Mouse (Mus musculus) hindbrain, embryonic 14.5 days (tissue): Measurements from ENCODE around the gene Ifi27. TPM values are rescaled to one million over a fixed set of nuclear protein-coding genes. Genes with fewer than 3 reads are reported as not detected.
"Not testable (repeated sequence)": the region's sequence is repeated elsewhere in the genome, so short reads cannot be mapped to it uniquely, and the experiment has no call there.

Experiments
- ATAC-seq: fragments of 200-750 bp; cut with Nextera tagmentation; 2 replicates; pipeline ENCODE4 v1.8.0; 2017; ENCODE audit warnings: moderate number of reproducible peaks, mild to moderate bottlenecking, moderate TSS enrichment, moderate library complexity; ENCODE audit not compliant: low FRiP score
- DNase-seq: peaks from one replicate; pipeline ENCODE4 v3.0.0-alpha.2; 2015; ENCODE audit warnings: low spot score
- H3K27ac ChIP-seq: fragments of 300-500 bp; sonication (generic); 2 replicates; pipeline ENCODE4 v1.5.1; 2014; ENCODE audit warnings: mild to moderate bottlenecking, moderate library complexity
- H3K27me3 ChIP-seq: fragments of 300-500 bp; sonication (generic); 2 replicates; pipeline ENCODE4 v1.6.1; 2014; ENCODE audit warnings: mild to moderate bottlenecking, low read length, mixed read lengths; ENCODE audit not compliant: control insufficient read depth, insufficient read depth
- H3K36me3 ChIP-seq: fragments of 300-500 bp; sonication (generic); replicated peaks from 2 replicates; pipeline ENCODE4 v1.6.1; 2014; ENCODE audit not compliant: control insufficient read depth, insufficient read depth
- H3K4me1 ChIP-seq: fragments of 300-500 bp; sonication (generic); replicated peaks from 2 replicates; pipeline ENCODE4 v1.6.1; 2014; ENCODE audit warnings: antibody characterized with exemption, low read length, mixed read lengths; ENCODE audit not compliant: control insufficient read depth, insufficient read depth
- H3K4me2 ChIP-seq: fragments of 300-500 bp; sonication (generic); replicated peaks from 2 replicates; pipeline ENCODE4 v1.6.1; 2014; ENCODE audit warnings: mild to moderate bottlenecking, moderate library complexity
- H3K4me3 ChIP-seq: fragments of 300-500 bp; sonication (generic); replicated peaks from 2 replicates; pipeline ENCODE4 v1.5.1; 2014; ENCODE audit warnings: mild to moderate bottlenecking, low read length
- H3K9ac ChIP-seq: fragments of 300-500 bp; sonication (generic); 2 replicates; pipeline ENCODE4 v1.6.1; 2014
- H3K9me3 ChIP-seq: fragments of 300-500 bp; sonication (generic); 2 replicates; pipeline ENCODE4 v1.6.1; 2016; ENCODE audit warnings: low read length; ENCODE audit not compliant: control insufficient read depth
- WGBS: fragments of 180-500 bp; shearing (Covaris S2); extraction: QIAGEN DNeasy Blood & Tissue Kit; methylation state at CpG from one replicate; pipeline ENCODE4 v1.1.7; 2014; 5-methylcytosine and 5-hydroxymethylcytosine counted together
- polyA plus RNA-seq: library from polyadenylated mRNA; unstranded; fragments of >200 nt; fragmentation: Nextera tagmentation; extraction: Ambion mirVana; gene quantifications from 2 replicates; pipeline ENCODE4 v1.2.1, GENCODE M21; 2014

Gene Ifi27
- polyA plus RNA-seq, 1 experiment from 2014 or later, result 10.4 TPM

GRCm38 (mm10) chr12:103484200-103484972, 50.4 kb downstream of the Ifi27 start:
- H3K4me3 ChIP-seq, H3K27ac ChIP-seq, ATAC-seq, H3K4me2 ChIP-seq, DNase-seq, H3K4me1 ChIP-seq, H3K9me3 ChIP-seq, H3K36me3 ChIP-seq, H3K27me3 ChIP-seq, H3K9ac ChIP-seq: not testable (repeated sequence)
- WGBS, result 67% methylated on average over 9 of the region's 9 CpGs

DNA sequence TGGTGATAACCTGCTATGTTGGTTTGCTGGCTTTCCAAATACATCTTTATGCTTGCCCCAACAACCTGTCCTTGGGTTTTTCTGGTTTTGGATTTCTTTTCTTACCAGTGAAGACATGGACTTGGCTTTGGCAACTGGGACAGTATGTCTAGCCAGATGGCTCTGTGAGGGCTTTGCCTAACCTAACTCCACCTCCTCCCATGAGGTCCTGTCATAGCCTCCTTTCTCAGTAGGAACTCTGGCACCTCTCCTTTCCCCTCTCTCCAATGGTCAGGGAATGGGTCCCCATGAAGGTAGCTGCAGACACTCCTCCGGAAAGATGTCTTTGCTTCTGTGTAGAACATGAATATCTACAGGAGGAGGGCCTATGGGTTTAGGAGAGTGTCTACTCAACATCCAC, 52.7 kb downstream of the Ifi27 start:
- no peak overlapping the region for H3K4me3 ChIP-seq
- no peaks in the 10 kb centered on the region for H3K9me3 ChIP-seq
- no peak overlapping the region for H3K9ac ChIP-seq
- no peak overlapping the region for H3K4me2 ChIP-seq
- DNase-seq (no peak), ATAC-seq (no peak)
- no peak overlapping the region for H3K27ac ChIP-seq
- no peaks in the 10 kb centered on the region for H3K27me3 ChIP-seq
- no peaks in the 10 kb centered on the region for H3K36me3 ChIP-seq
- 95% methylated on average over 1 of the region's 1 CpGs for WGBS
- no peaks in the 10 kb centered on the region for H3K4me1 ChIP-seq

DNA sequence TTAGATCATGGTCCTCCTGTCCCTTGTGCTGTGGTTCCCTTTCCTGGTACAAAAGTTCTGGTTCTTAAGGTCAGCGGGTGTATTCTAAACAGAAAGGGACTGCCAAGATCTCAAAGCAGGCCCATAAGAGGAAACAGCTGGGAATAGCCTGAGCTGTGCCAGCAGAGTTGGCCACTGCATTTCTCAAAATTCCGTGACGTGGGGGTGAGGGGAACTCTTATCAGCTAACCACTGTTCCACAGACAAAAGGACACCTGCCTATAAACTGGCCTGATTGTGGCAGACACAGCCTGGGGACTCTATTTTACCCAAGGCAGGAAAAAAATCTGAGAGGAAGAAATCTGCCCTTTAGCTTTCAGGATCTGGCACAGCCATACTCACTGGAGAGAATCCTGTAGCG, 53.3 kb downstream of the Ifi27 start:
- Histone ChIP-seq H3K36me3 (no peaks in the 10 kb centered on the region), H3K4me1 (no peaks in the 10 kb centered on the region), H3K27ac (no peak overlapping the region), H3K9ac (no peak overlapping the region), H3K9me3 (no peaks in the 10 kb centered on the region), H3K27me3 (no peaks in the 10 kb centered on the region), H3K4me2 (no peak overlapping the region), H3K4me3 (no peak overlapping the region)
- ATAC-seq, result no peak
- DNase-seq, result no peak
- 79% methylated on average over 4 of the region's 4 CpGs for WGBS

DNA sequence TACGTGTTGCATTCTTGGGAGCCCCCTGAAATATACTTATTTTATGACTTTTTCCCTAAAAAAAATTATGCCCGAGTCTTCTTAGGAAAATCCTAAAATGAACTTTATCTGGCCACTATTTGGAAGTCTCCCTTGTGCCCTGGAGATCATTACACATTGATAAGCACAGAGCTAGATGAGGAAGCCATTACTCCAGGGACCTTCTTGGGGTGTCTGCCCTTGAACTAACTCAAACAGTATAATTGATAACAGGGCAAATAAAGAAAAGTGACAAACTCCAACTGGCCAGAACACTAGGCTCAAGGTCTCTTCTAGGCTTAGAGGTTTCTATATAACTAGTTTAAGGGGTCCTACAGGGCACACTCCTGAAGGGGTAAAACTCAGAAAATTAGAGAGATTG, 53.7 kb downstream of the Ifi27 start:
- no peak overlapping the region for H3K4me2 ChIP-seq
- H3K27me3 ChIP-seq, result no peaks in the 10 kb centered on the region
- H3K27ac ChIP-seq, result no peak overlapping the region

More for the DNA sequence above, 53.7 kb downstream of the Ifi27 start:
- DNase-seq (no peak), ATAC-seq (no peak)
- no peaks in the 10 kb centered on the region for H3K4me1 ChIP-seq
- no peaks in the 10 kb centered on the region for H3K36me3 ChIP-seq
- WGBS, result 73% methylated on average over 2 of the region's 2 CpGs
- H3K4me3 ChIP-seq, result no peak overlapping the region
- H3K9ac ChIP-seq, result no peak overlapping the region
- H3K9me3 ChIP-seq, result no peaks in the 10 kb centered on the region

Other genes starting within 250 kb of the Ifi27 start
- gene Prima1, start 192.1 kb upstream of the Ifi27 start, polyA plus RNA-seq, result 1.5 and 1.9 TPM in 2 replicates
- 8.3 and 9.1 TPM in 2 replicates for gene Fam181a, start 123.2 kb upstream of the Ifi27 start, polyA plus RNA-seq
- 1.5 and 1.6 TPM in 2 replicates for gene Asb2, start 78.2 kb upstream of the Ifi27 start, polyA plus RNA-seq
- 23.5 and 28.8 TPM in 2 replicates for gene Otub2, start 45.5 kb upstream of the Ifi27 start, polyA plus RNA-seq
- gene 9330161L09Rik, start 26.4 kb upstream of the Ifi27 start, polyA plus RNA-seq, result 1.4 and 1.8 TPM in 2 replicates
- gene Ddx24, start 8.4 kb upstream of the Ifi27 start, polyA plus RNA-seq, result 142 and 149 TPM in 2 replicates
- 3.7 and 4.7 TPM in 2 replicates for gene Ifi27l2a, start 9.5 kb downstream of the Ifi27 start, polyA plus RNA-seq
- gene Ifi27l2b, start 23.0 kb downstream of the Ifi27 start, polyA plus RNA-seq, result not detected in 2 replicates
- gene Ppp4r4, start 98.1 kb downstream of the Ifi27 start, polyA plus RNA-seq, result 3.8 and 4.0 TPM in 2 replicates
- 0.11 TPM in 1 of 2 replicates, not detected in the other for gene Serpina10, start 197.2 kb downstream of the Ifi27 start, polyA plus RNA-seq
- gene Serpina6, start 223.0 kb downstream of the Ifi27 start, polyA plus RNA-seq, result not detected in 2 replicates
- gene Serpina16, start 241.9 kb downstream of the Ifi27 start, polyA plus RNA-seq, result not detected in 2 replicates